Mouse (Mus musculus) cerebellum, adult 2 months (tissue): ENCODE measurements around the gene Fam53a.

ENCODE experiments used
- CTCF ChIP-seq: fragments of 200-500 bp; IDR thresholded peaks from 2 replicates; pipeline ENCODE4 v1.5.1; 2011; ENCODE audit warnings: low read depth, mild to moderate bottlenecking, control low read depth, low read length, moderate library complexity, borderline replicate concordance; ENCODE audit not compliant: insufficient read depth
- POLR2A ChIP-seq: fragments of 200-500 bp; IDR thresholded peaks from 2 replicates; pipeline ENCODE4 v1.6.1; 2011; ENCODE audit warnings: low read length, control low read depth, borderline replicate concordance; ENCODE audit not compliant: insufficient read depth

DNA sequence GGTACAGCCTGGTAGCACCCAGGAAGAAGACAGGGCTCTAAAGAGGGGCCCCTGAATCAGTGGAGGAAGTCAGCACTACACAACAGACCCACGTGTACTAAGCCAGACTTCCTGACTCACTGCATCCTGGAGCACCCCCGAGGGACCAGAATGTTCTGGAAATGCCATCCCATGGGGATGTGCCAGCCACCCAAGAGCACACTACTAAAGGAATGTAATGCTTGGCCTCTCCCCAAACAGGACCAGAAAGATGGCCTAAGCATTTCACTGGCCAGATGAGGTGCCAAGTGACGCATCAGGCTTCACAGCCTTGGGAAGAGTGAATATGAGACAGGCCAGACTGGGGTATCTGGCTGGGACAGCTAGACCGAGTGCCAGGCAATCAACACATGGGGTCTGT lies 63.5 kb downstream of the Fam53a start:
- TF ChIP-seq CTCF (no peak), POLR2A (no peak)
